Mouse (Mus musculus) liver, embryonic 15.5 days (tissue): ENCODE measurements around the gene Tigd4. TPM values are rescaled to one million over a fixed set of nuclear protein-coding genes. Genes with fewer than 3 reads are reported as not detected.

Experiments used
- ATAC-seq: fragments of 200-750 bp; cut with Nextera tagmentation; 2 replicates; pipeline ENCODE4 v1.8.0; 2017; ENCODE audit warnings: moderate number of reproducible peaks, mild to moderate bottlenecking, moderate library complexity; ENCODE audit not compliant: insufficient read depth
- H3K27ac ChIP-seq: fragments of 300-500 bp; sonication (generic); replicated peaks from 2 replicates; pipeline ENCODE4 v1.5.1; 2015; ENCODE audit warnings: mild to moderate bottlenecking, inconsistent platforms
- H3K27me3 ChIP-seq: fragments of 300-500 bp; sonication (generic); 2 replicates; pipeline ENCODE4 v1.6.1; 2015; ENCODE audit warnings: mild to moderate bottlenecking, inconsistent platforms
- H3K36me3 ChIP-seq: fragments of 300-500 bp; sonication (generic); replicated peaks from 2 replicates; pipeline ENCODE4 v1.6.1; 2015; ENCODE audit warnings: moderate library complexity, mild to moderate bottlenecking, inconsistent platforms
- H3K4me1 ChIP-seq: fragments of 300-500 bp; sonication (generic); replicated peaks from 2 replicates; pipeline ENCODE4 v1.6.1; 2015; ENCODE audit warnings: inconsistent platforms
- H3K4me2 ChIP-seq: fragments of 300-500 bp; sonication (generic); 2 replicates; pipeline ENCODE4 v1.6.1; 2015; ENCODE audit warnings: moderate library complexity, mild to moderate bottlenecking, inconsistent platforms
- H3K4me3 ChIP-seq: fragments of 300-500 bp; sonication (generic); replicated peaks from 2 replicates; pipeline ENCODE4 v1.5.1; 2015; ENCODE audit warnings: mild to moderate bottlenecking, inconsistent platforms
- H3K9ac ChIP-seq: fragments of 300-500 bp; sonication (generic); 2 replicates; pipeline ENCODE4 v1.6.1; 2015; ENCODE audit warnings: moderate library complexity, mild to moderate bottlenecking, inconsistent platforms
- H3K9me3 ChIP-seq: fragments of 300-500 bp; sonication (generic); replicated peaks from 2 replicates; pipeline ENCODE4 v1.6.1; 2016; ENCODE audit warnings: inconsistent platforms
- WGBS: fragments of 180-500 bp; shearing (Covaris S2); methylation state at CpG from one replicate; pipeline ENCODE4 v1.1.7; 2015; ENCODE audit warnings: mixed read lengths; ENCODE audit not compliant: insufficient replicate concordance; 5-methylcytosine and 5-hydroxymethylcytosine counted together
- polyA plus RNA-seq: library from polyadenylated mRNA; unstranded; fragments of >200 nt; fragmentation: Nextera tagmentation; extraction: Ambion mirVana; gene quantifications from 2 replicates; pipeline ENCODE4 v1.2.1, GENCODE M21; 2015

The Tigd4 gene
- polyA plus RNA-seq, 1 experiment from 2014 or later = 0.02 TPM

- no peak overlapping the region for H3K27ac ChIP-seq
- no peak overlapping the region for H3K4me2 ChIP-seq
- H3K4me3 ChIP-seq = no peak overlapping the region
- H3K9ac ChIP-seq = no peak overlapping the region
- H3K9me3 ChIP-seq = no peaks in the 10 kb centered on the region
- no peaks in the 10 kb centered on the region for H3K36me3 ChIP-seq
- 65% methylated on average over 9 of the region's 9 CpGs for WGBS
- H3K27me3 ChIP-seq = no peaks in the 10 kb centered on the region
- ATAC-seq = no peak
- no peaks in the 10 kb centered on the region for H3K4me1 ChIP-seq
These were observed 16.9 kb downstream of the Tigd4 start for GRCm38 (mm10) chr3:84610183-84610710.

- Histone ChIP-seq H3K27me3 (no peaks in the 10 kb centered on the region), H3K9ac (no peak overlapping the region), H3K4me2 (no peak overlapping the region), H3K27ac (no peak overlapping the region), H3K4me1 (no peaks in the 10 kb centered on the region), H3K36me3 (no peaks in the 10 kb centered on the region), H3K4me3 (no peak overlapping the region), H3K9me3 (no peaks in the 10 kb centered on the region)
- 17% methylated on average over 5 of the region's 5 CpGs for WGBS
- no peak for ATAC-seq
These were observed 21.9 kb downstream of the Tigd4 start for GRCm38 (mm10) chr3:84615050-84615855.

GRCm38 (mm10) chr3:84615856-84616225 lies 22.5 kb downstream of the Tigd4 start:
- no peak overlapping the region for H3K27ac ChIP-seq
- no peaks in the 10 kb centered on the region for H3K36me3 ChIP-seq
- H3K9me3 ChIP-seq = no peaks in the 10 kb centered on the region
- WGBS = 42% methylated on average over 7 of the region's 7 CpGs
- no peak overlapping the region for H3K4me3 ChIP-seq
- H3K4me1 ChIP-seq = no peaks in the 10 kb centered on the region
- no peaks in the 10 kb centered on the region for H3K27me3 ChIP-seq
- H3K9ac ChIP-seq = no peak overlapping the region
- no peak for ATAC-seq
- no peak overlapping the region for H3K4me2 ChIP-seq

GRCm38 (mm10) chr3:84618627-84619026 lies 25.3 kb downstream of the Tigd4 start:
- ATAC-seq = no peak
- no peak overlapping the region for H3K4me3 ChIP-seq
- 51% methylated on average over 2 of the region's 2 CpGs for WGBS
- H3K27me3 ChIP-seq = no peaks in the 10 kb centered on the region
- H3K36me3 ChIP-seq = no peaks in the 10 kb centered on the region
- H3K4me1 ChIP-seq = no peaks in the 10 kb centered on the region
- no peak overlapping the region for H3K4me2 ChIP-seq
- no peak overlapping the region for H3K9ac ChIP-seq
- no peak overlapping the region for H3K27ac ChIP-seq
- no peaks in the 10 kb centered on the region for H3K9me3 ChIP-seq

GRCm38 (mm10) chr3:84619056-84619455 lies 25.7 kb downstream of the Tigd4 start:
- Histone ChIP-seq H3K27ac (no peak overlapping the region), H3K4me3 (no peak overlapping the region), H3K4me2 (no peak overlapping the region), H3K27me3 (no peaks in the 10 kb centered on the region), H3K9ac (no peak overlapping the region), H3K9me3 (no peaks in the 10 kb centered on the region), H3K4me1 (no peaks in the 10 kb centered on the region), H3K36me3 (no peaks in the 10 kb centered on the region)
- 74% methylated on average over 7 of the region's 7 CpGs for WGBS
- no peak for ATAC-seq

GRCm38 (mm10) chr3:84619725-84620124 lies 26.4 kb downstream of the Tigd4 start:
- no peak overlapping the region for H3K4me2 ChIP-seq
- 72% methylated on average over 6 of the region's 6 CpGs for WGBS
- no peak for ATAC-seq
- no peak overlapping the region for H3K27ac ChIP-seq
- no peak overlapping the region for H3K9ac ChIP-seq
- H3K9me3 ChIP-seq = no peaks in the 10 kb centered on the region
- H3K36me3 ChIP-seq = no peaks in the 10 kb centered on the region
- no peak overlapping the region for H3K4me3 ChIP-seq
- no peaks in the 10 kb centered on the region for H3K27me3 ChIP-seq
- no peaks in the 10 kb centered on the region for H3K4me1 ChIP-seq

- no peaks in the 10 kb centered on the region for H3K9me3 ChIP-seq
- ATAC-seq = no peak
These were observed 28.7 kb downstream of the Tigd4 start for GRCm38 (mm10) chr3:84622026-84622425.

GRCm38 (mm10) chr3:84631586-84631985 lies 38.2 kb downstream of the Tigd4 start:
- WGBS = 72% methylated on average over 9 of the region's 9 CpGs
- Histone ChIP-seq H3K4me3 (no peak overlapping the region), H3K36me3 (no peaks in the 10 kb centered on the region), H3K9ac (no peak overlapping the region), H3K27me3 (0 out of 2 replicates have a peak, but pooled peaks cover 2% of the 10 kb centered on the region), H3K4me1 (no peaks in the 10 kb centered on the region; the same call in 1 of the 2 replicates), H3K27ac (no peak overlapping the region), H3K4me2 (no peak overlapping the region), H3K9me3 (no peaks in the 10 kb centered on the region)
- no peak for ATAC-seq

More at GRCm38 (mm10) chr3:84622026-84622425, 28.7 kb downstream of the Tigd4 start:
- Histone ChIP-seq H3K4me2 (no peak overlapping the region), H3K36me3 (no peaks in the 10 kb centered on the region), H3K27ac (no peak overlapping the region), H3K9ac (no peak overlapping the region), H3K4me3 (no peak overlapping the region), H3K27me3 (no peaks in the 10 kb centered on the region), H3K4me1 (no peaks in the 10 kb centered on the region)
- WGBS = 10% methylated on average over 3 of the region's 3 CpGs

GRCm38 (mm10) chr3:84637095-84637494 lies 43.7 kb downstream of the Tigd4 start:
- 0 out of 2 replicates have a peak, but pooled peaks cover 2% of the 10 kb centered on the region for H3K27me3 ChIP-seq
- no peak overlapping the region for H3K4me3 ChIP-seq
- 61% methylated on average over 6 of the region's 6 CpGs for WGBS
- 0 out of 2 replicates have a peak, but pooled peaks cover 14% of the 10 kb centered on the region for H3K4me1 ChIP-seq
- ATAC-seq = no peak
- no peaks in the 10 kb centered on the region for H3K36me3 ChIP-seq
- H3K27ac ChIP-seq = no peak overlapping the region
- H3K4me2 ChIP-seq = no peak overlapping the region
- H3K9me3 ChIP-seq = no peaks in the 10 kb centered on the region
- no peak overlapping the region for H3K9ac ChIP-seq

- Histone ChIP-seq H3K9ac (no peak overlapping the region), H3K9me3 (no peaks in the 10 kb centered on the region), H3K4me3 (no peak overlapping the region), H3K36me3 (no peaks in the 10 kb centered on the region), H3K4me1 (0 out of 2 replicates have a peak, but pooled peaks cover 14% of the 10 kb centered on the region), H3K4me2 (no peak overlapping the region; the same call in 1 of the 2 replicates), H3K27me3 (0 out of 2 replicates have a peak, but pooled peaks cover 2% of the 10 kb centered on the region), H3K27ac (no peak overlapping the region)
- no peak for ATAC-seq
- WGBS = 28% methylated on average over 12 of the region's 12 CpGs
These were observed 44.7 kb downstream of the Tigd4 start for GRCm38 (mm10) chr3:84637890-84638578.

- no peak overlapping the region for H3K4me2 ChIP-seq
- H3K9ac ChIP-seq = no peak overlapping the region
- H3K27me3 ChIP-seq = no peaks in the 10 kb centered on the region
- H3K36me3 ChIP-seq = no peaks in the 10 kb centered on the region
- ATAC-seq = no peak
- H3K4me1 ChIP-seq = 0 out of 2 replicates have a peak, but pooled peaks cover 14% of the 10 kb centered on the region
- WGBS = 73% methylated on average over 4 of the region's 4 CpGs
- no peak overlapping the region for H3K27ac ChIP-seq
- no peak overlapping the region for H3K4me3 ChIP-seq
- H3K9me3 ChIP-seq = no peaks in the 10 kb centered on the region
These were observed 45.5 kb downstream of the Tigd4 start for GRCm38 (mm10) chr3:84638858-84639257.
